Mouse (Mus musculus) heart, postnatal 0 days (tissue): ENCODE measurements around the gene Slc44a1.

ENCODE experiments used
- CTCF ChIP-seq: IDR thresholded peaks from 2 replicates; pipeline ENCODE4 v1.5.1; 2016; ENCODE audit warnings: antibody characterized with exemption, control low read depth, low read depth
- EP300 ChIP-seq: IDR thresholded peaks from 2 replicates; pipeline ENCODE4 v1.6.1; 2016; ENCODE audit warnings: antibody characterized with exemption, low read depth

- TF ChIP-seq CTCF (no peak), EP300 (no peak)
Observed at GRCm38 (mm10) chr4:53440816-53441571, 781 bp downstream of the Slc44a1 start.
